Mouse (Mus musculus) embryo, embryonic 11.5 days (tissue): Measurements from ENCODE around the gene Defb3.
"Not testable (repeated sequence)": the region's sequence is repeated elsewhere in the genome, so short reads cannot be mapped to it uniquely, and the experiment has no call there.

Experiments
- DNase-seq: peaks from one replicate; pipeline ENCODE4 v3.0.0-alpha.2; 2012; ENCODE audit warnings: low read depth, low spot score

The Defb3 gene

GRCm38 (mm10) chr8:19293060-19293459 lies at the start of gene Defb3:
Defb3 (plus strand) TSS chr8:19293360.
- DNase-seq = not testable (repeated sequence)

GRCm38 (mm10) chr8:19247280-19247679 lies 45.9 kb upstream of the Defb3 start, which contains the start of gene Defb5:
Defb5 (plus strand) TSS chr8:19247580.
- DNase-seq = no peak

GRCm38 (mm10) chr8:19258136-19258535 lies 35.0 kb upstream of the Defb3 start:
- DNase-seq = no peak

- no peak for DNase-seq
These were observed 33.5 kb upstream of the Defb3 start for GRCm38 (mm10) chr8:19259667-19260066.

GRCm38 (mm10) chr8:19298361-19298760 lies 5.2 kb downstream of the Defb3 start:
- DNase-seq = not testable (repeated sequence)

- DNase-seq = no peak
These were observed 38.7 kb downstream of the Defb3 start for GRCm38 (mm10) chr8:19331836-19332235.
